ENCODE assay signal across 10 mouse cellular contexts in the genomic region with DNA sequence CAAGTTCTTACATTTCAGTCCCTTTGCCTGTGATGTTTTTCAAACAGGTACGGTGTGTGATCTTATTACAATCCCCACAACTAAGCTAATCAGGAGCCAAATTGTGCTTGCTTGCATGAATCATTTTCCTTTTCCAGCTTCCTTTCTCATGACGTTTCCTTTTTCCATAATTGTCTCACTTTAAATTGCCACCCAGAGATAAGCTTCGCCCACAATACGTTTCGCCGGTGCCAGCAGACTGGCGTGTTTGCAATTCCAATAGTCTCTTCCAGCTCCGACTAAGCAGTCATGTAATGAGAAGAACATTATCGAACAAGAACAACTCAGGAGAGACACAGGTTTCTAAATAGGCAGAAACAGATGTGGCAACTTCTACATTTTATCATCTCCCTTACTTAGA.
DNase-seq lines count a peak whose midpoint lies in the region; ATAC-seq and TF ChIP-seq lines count a peak whose summit lies in the region.
"Had no signal": no experiment of that assay in that cellular context is flagged by ENCODE, and none has a peak within 500 bp of the region (broad histone marks: within the 10 kb centered on the region; RNA-seq: fewer than 3 reads in every experiment).

No protein-coding gene starts in this region.

- no peak overlapping the region for H3K9ac ChIP-seq in heart, postnatal 0 days (replicated peaks; ENCODE audit: low read depth, low read length)

- no peaks in the 10 kb centered on the region for H3K9me3 ChIP-seq in heart, postnatal 0 days (replicated peaks; ENCODE audit: control insufficient read depth, low read length)

- TF ChIP-seq EP300 in heart, postnatal 0 days (IDR thresholded peaks at IDR 0.05; ENCODE audit: low read depth) = no peak

- H3K4me3 ChIP-seq in heart, postnatal 0 days (ENCODE audit: low read depth, low read length) = 0 out of 2 replicates have a peak overlapping the region, but pooled peaks have one; percentile 9
- no peak overlapping the region for H3K4me3 ChIP-seq in myocyte
- H3K4me3 ChIP-seq: layer of hippocampus, adult 2 months had no signal

- peak overlapping the region; percentile 51 for H3K4me2 ChIP-seq in heart, postnatal 0 days (ENCODE audit: low read depth, low read length)
- H3K4me2 ChIP-seq in myocyte (ENCODE audit: low read depth) = peak overlapping the region; percentile 63

- H3K27ac ChIP-seq in heart, postnatal 0 days (ENCODE audit: low read depth) = peak overlapping the region; percentile 34; the same call in 1 of the 2 replicates
- H3K27ac ChIP-seq: layer of hippocampus, adult 2 months; macrophage had no signal

- peak; percentile 53 for ATAC-seq in heart, postnatal 0 days (ENCODE audit: insufficient read depth, low read depth)

- peak; percentile 12 for DNase-seq in layer of hippocampus, adult 11-12 months (ENCODE audit: low spot score)
- DNase-seq in layer of hippocampus, postnatal 25 days (ENCODE audit: extremely low spot score in 1 of 2, low spot score in 1 of 2) = no peak
- peak; percentile 44 to 62 for DNase-seq in frontal cortex, postnatal 36 days (ENCODE audit: low spot score in 2 of 2)
- DNase-seq in heart, postnatal 0 days (ENCODE audit: low spot score) = peak; percentile 68
- DNase-seq in cerebellum, adult 9-11 months = no peak
- DNase-seq in thymus, postnatal 4 days = no peak
- DNase-seq: embryo, embryonic 11 days had no signal

- peaks cover 7% of the 10 kb centered on the region for H3K4me1 ChIP-seq in heart, postnatal 0 days (ENCODE audit: control insufficient read depth, insufficient read depth)

- no peak overlapping the region for H3ac ChIP-seq in myocyte (ENCODE audit: control insufficient read depth, insufficient read length)

- 11% methylated on average over 9 of the region's 9 CpGs for WGBS in heart, postnatal 0 days

- no peak for TF ChIP-seq POLR2A in myocyte (IDR thresholded peaks at IDR 0.05; ENCODE audit: insufficient read length, low read depth)

- no peaks in the 10 kb centered on the region for H3K36me3 ChIP-seq in heart, postnatal 0 days (replicated peaks; ENCODE audit: control insufficient read depth, insufficient read depth, low read length)
- H3K36me3 ChIP-seq in myocyte (ENCODE audit: control insufficient read depth, insufficient read depth) = no peaks in the 10 kb centered on the region

- no peaks in the 10 kb centered on the region for H3K27me3 ChIP-seq in heart, postnatal 0 days (ENCODE audit: control insufficient read depth, insufficient read depth, low read length)
- no peaks in the 10 kb centered on the region for H3K27me3 ChIP-seq in myocyte (ENCODE audit: control insufficient read depth, insufficient read depth, insufficient read length)

- no peak for TF ChIP-seq CTCF in heart, postnatal 0 days (IDR thresholded peaks at IDR 0.05; ENCODE audit: low read depth)

- H3K79me2 ChIP-seq in myocyte (ENCODE audit: control insufficient read depth, insufficient read depth) = no peaks in the 10 kb centered on the region

TF ChIP-seq in myocyte, 11 proteins besides CTCF, POLR2A, EP300 and RAD21:
- TF ChIP-seq USF1 (IDR thresholded peaks at IDR 0.05; ENCODE audit: low read depth) (no peak), POLR2AphosphoS2 (IDR thresholded peaks at IDR 0.05; ENCODE audit: insufficient read length, low read depth) (no peak), MYOD1 (IDR thresholded peaks at IDR 0.05; ENCODE audit: control insufficient read depth in 1 of 3, insufficient read length in 2 of 3, low read depth in 2 of 3) (no peak), REST (IDR thresholded peaks at IDR 0.05; ENCODE audit: insufficient read depth, insufficient read length) (no peak), TCF12 (IDR thresholded peaks at IDR 0.05; ENCODE audit: insufficient read depth, poor library complexity, severe bottlenecking) (no peak), SRF (IDR thresholded peaks at IDR 0.05; ENCODE audit: control insufficient read depth, insufficient read length, low read depth) (no peak), MAX (IDR thresholded peaks at IDR 0.05; ENCODE audit: low read depth) (no peak), CEBPB (IDR thresholded peaks at IDR 0.05; ENCODE audit: insufficient read depth, poor library complexity, severe bottlenecking) (no peak), MYOG (IDR thresholded peaks at IDR 0.05; ENCODE audit: control insufficient read depth in 1 of 3, insufficient read depth in 1 of 3, insufficient read length in 2 of 3, low read depth in 2 of 3) (no peak), E2F4 (IDR thresholded peaks at IDR 0.05; ENCODE audit: insufficient read depth) (no peak), TCF3 (IDR thresholded peaks at IDR 0.05; ENCODE audit: insufficient read length, low read depth) (no peak)

Comparison
In these comparisons a context has a peak if more than half of its experiments do, and no peak if none do; other contexts are left out.
1. DNase-seq: peak in layer of hippocampus, adult 11-12 months (single experiment), frontal cortex, postnatal 36 days (2 of 2) and heart, postnatal 0 days (single experiment); none in layer of hippocampus, postnatal 25 days (0 of 2), cerebellum, adult 9-11 months (single experiment) and thymus, postnatal 4 days (single experiment).